Mouse (Mus musculus) ZHBTc4 (cell line): ENCODE data around the gene Map3k20.

Experiments used
- DNase-seq: peaks from one replicate; pipeline ENCODE4 v3.0.0-alpha.2; 2011; ENCODE audit warnings: low read depth, low spot score

The Map3k20 gene

GRCm38 (mm10) chr2:72376946-72377345 lies 91.5 kb downstream of the Map3k20 start:
- DNase-seq = no peak

GRCm38 (mm10) chr2:72379425-72379824 lies 94.0 kb downstream of the Map3k20 start:
- DNase-seq = no peak

- no peak for DNase-seq
These were observed 97.2 kb downstream of the Map3k20 start for GRCm38 (mm10) chr2:72382662-72383061.

- DNase-seq = no peak
These were observed 97.9 kb downstream of the Map3k20 start for GRCm38 (mm10) chr2:72383321-72383720.

- DNase-seq = no peak
These were observed 104.0 kb downstream of the Map3k20 start for GRCm38 (mm10) chr2:72389411-72389810.

- DNase-seq = peak; percentile 85
These were observed 104.5 kb downstream of the Map3k20 start for GRCm38 (mm10) chr2:72389942-72390341.

GRCm38 (mm10) chr2:72390474-72390873 lies 105.0 kb downstream of the Map3k20 start:
- no peak for DNase-seq

- DNase-seq = no peak
These were observed 105.6 kb downstream of the Map3k20 start for GRCm38 (mm10) chr2:72391024-72391423.

- DNase-seq = no peak
These were observed 106.3 kb downstream of the Map3k20 start for GRCm38 (mm10) chr2:72391721-72392120.

GRCm38 (mm10) chr2:72392316-72392715 lies 106.9 kb downstream of the Map3k20 start:
- no peak for DNase-seq

GRCm38 (mm10) chr2:72396934-72397333 lies 111.5 kb downstream of the Map3k20 start:
- DNase-seq = no peak

GRCm38 (mm10) chr2:72398227-72398626 lies 112.8 kb downstream of the Map3k20 start:
- DNase-seq = peak; percentile 86

GRCm38 (mm10) chr2:72399469-72400195 lies 114.2 kb downstream of the Map3k20 start:
- DNase-seq = no peak

GRCm38 (mm10) chr2:72401290-72401689 lies 115.9 kb downstream of the Map3k20 start:
- DNase-seq = no peak

- no peak for DNase-seq
These were observed 120.5 kb downstream of the Map3k20 start for GRCm38 (mm10) chr2:72405621-72406555.

- DNase-seq = no peak
These were observed 121.3 kb downstream of the Map3k20 start for GRCm38 (mm10) chr2:72406701-72407100.

- no peak for DNase-seq
These were observed 122.1 kb downstream of the Map3k20 start for GRCm38 (mm10) chr2:72407341-72408092.

GRCm38 (mm10) chr2:72409968-72410367 lies 124.5 kb downstream of the Map3k20 start:
- no peak for DNase-seq

- DNase-seq = no peak
These were observed 126.8 kb downstream of the Map3k20 start for GRCm38 (mm10) chr2:72412266-72412665.

GRCm38 (mm10) chr2:72415416-72415815 lies 130.0 kb downstream of the Map3k20 start:
- DNase-seq = no peak

- no peak for DNase-seq
These were observed 131.0 kb downstream of the Map3k20 start for GRCm38 (mm10) chr2:72416095-72417080.
